Mouse (Mus musculus): ENCODE results near the gene Mthfsl. TPM values are rescaled to one million over a fixed set of nuclear protein-coding genes. Genes with fewer than 3 reads are reported as not detected.
"Not testable (repeated sequence)": the region's sequence is repeated elsewhere in the genome, so short reads cannot be mapped to it uniquely, and the experiment has no call there.

Mthfsl gene
- polyA plus RNA-seq, 1 experiment from 2014 or later = 22.9 TPM

DNA sequence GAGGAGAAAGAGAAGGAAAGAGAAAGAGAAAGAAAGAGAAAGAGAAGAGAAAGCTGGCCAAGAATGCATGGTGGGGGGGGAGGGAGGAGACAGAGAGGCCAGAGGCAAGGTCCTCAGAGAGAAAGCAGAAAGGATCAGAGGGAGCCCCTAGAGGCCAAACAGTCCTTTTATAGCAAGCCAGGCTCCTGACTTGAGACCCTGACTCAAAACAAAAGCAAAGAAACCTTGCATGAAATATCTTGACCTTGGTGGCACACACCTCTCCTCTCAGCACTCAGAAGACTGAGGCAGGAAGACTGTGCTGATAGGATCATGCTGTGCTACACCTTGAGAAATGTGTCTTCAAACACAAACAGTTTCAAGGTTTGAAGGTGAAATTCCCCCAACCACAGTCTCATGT, 1.5 kb upstream of the Mthfsl start:
- not testable (repeated sequence) for H3K27ac ChIP-seq (ENCODE audit: low read depth, low read length); H3K9me3 ChIP-seq (replicated peaks; ENCODE audit: control insufficient read depth, low read length)

DNA sequence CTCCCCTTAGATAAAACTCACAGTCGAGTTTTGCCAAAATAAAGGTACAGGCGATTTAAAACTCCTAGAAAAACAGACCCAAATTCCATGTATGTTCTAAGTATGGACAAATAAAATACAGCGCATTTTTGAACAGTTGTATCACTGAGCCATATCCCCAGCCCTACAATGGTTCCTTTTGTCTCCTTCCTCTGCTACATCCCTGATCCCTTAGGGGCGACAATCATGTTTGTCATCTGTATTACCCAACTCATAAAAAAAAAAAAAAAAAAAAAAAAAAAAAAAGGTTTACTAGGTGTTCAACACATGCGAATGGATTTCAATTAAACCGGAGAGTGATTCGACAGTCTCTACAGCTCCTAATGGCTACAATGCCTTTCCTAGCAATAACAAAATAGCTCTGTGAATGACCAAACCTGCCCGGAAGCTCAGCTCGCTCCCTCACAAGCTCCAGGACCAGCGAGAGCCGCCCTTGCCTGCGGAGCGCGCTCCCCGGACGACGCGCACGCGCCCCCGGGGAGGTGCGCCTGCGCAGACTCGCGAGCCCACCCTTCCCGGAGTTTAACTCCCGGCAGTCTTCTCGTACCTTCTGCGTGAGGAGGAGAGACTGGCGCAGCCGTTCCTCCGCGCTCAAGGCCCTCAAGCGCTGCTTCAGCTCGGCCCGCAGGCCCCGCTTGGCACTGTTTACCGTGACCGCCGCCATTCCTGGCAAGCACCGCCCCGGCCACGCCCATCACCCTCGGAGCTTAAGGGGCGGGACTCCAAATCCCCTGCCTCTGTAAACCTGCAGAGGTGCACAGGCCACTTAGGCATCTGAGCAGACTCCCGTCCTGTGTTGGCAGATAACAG, 799 bp downstream of the Mthfsl start:
- not testable (repeated sequence) for H3K27me3 ChIP-seq (ENCODE audit: control insufficient read depth, insufficient read depth, low read length); H3K36me3 ChIP-seq (ENCODE audit: control insufficient read depth, insufficient read depth, low read length); H3K9me3 ChIP-seq (replicated peaks; ENCODE audit: control insufficient read depth, low read length); H3K4me1 ChIP-seq (ENCODE audit: control insufficient read depth, insufficient read depth, low read length)
- Histone ChIP-seq H3K9ac (ENCODE audit: low read depth, low read length) (0 out of 2 replicates have a peak overlapping the region, but pooled peaks have one; percentile 16), H3K27ac (ENCODE audit: low read depth, low read length) (peak overlapping the region; percentile 50; the same call in 1 of the 2 replicates), H3K4me3 (ENCODE audit: low read depth, low read length) (peak overlapping the region; percentile 35), H3K4me2 (peak overlapping the region; percentile 55)
- peak; percentile 88 for ATAC-seq (replicated peaks; ENCODE audit: insufficient number of reproducible peaks, low FRiP score, low TSS enrichment)
- 12% methylated on average over 16 of the region's 46 CpGs for WGBS (ENCODE audit: insufficient replicate concordance)

More for the DNA sequence above, 1.5 kb upstream of the Mthfsl start:
- not testable (repeated sequence) for H3K4me3 ChIP-seq (ENCODE audit: low read depth, low read length); H3K27me3 ChIP-seq (ENCODE audit: control insufficient read depth, insufficient read depth, low read length); H3K4me2 ChIP-seq; ATAC-seq (replicated peaks; ENCODE audit: insufficient number of reproducible peaks, low FRiP score, low TSS enrichment); H3K9ac ChIP-seq (ENCODE audit: low read depth, low read length); H3K36me3 ChIP-seq (ENCODE audit: control insufficient read depth, insufficient read depth, low read length); H3K4me1 ChIP-seq (ENCODE audit: control insufficient read depth, insufficient read depth, low read length)

DNA sequence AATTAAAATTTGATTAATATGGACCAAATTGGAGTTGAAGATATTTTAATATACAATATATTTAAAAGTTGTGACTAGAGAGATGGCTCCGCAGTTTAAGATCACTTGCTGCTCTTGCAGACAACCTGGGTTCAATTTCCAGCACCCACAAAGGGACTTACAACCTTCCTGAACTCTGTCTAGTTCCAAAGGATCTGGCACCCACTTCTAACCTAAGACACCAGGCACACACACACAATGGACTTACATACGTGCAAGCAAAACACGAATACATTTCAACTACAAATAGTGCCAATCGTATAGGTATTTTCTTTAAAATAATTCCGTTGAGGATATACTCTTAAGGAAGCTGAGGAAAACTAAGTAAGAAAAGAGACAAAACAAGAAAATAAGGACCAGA, 1.5 kb downstream of the Mthfsl start:
- 78% methylated on average over 5 of the region's 5 CpGs for WGBS (ENCODE audit: insufficient replicate concordance)
- peak overlapping the region; percentile 55; the same call in 1 of the 2 replicates for H3K4me2 ChIP-seq
- H3K27ac ChIP-seq (ENCODE audit: low read depth, low read length); H3K36me3 ChIP-seq (ENCODE audit: control insufficient read depth, insufficient read depth, low read length); H3K4me1 ChIP-seq (ENCODE audit: control insufficient read depth, insufficient read depth, low read length); H3K4me3 ChIP-seq (ENCODE audit: low read depth, low read length); ATAC-seq (replicated peaks; ENCODE audit: insufficient number of reproducible peaks, low FRiP score, low TSS enrichment); H3K27me3 ChIP-seq (ENCODE audit: control insufficient read depth, insufficient read depth, low read length); H3K9me3 ChIP-seq (replicated peaks; ENCODE audit: control insufficient read depth, low read length); H3K9ac ChIP-seq (ENCODE audit: low read depth, low read length): not testable (repeated sequence)

DNA sequence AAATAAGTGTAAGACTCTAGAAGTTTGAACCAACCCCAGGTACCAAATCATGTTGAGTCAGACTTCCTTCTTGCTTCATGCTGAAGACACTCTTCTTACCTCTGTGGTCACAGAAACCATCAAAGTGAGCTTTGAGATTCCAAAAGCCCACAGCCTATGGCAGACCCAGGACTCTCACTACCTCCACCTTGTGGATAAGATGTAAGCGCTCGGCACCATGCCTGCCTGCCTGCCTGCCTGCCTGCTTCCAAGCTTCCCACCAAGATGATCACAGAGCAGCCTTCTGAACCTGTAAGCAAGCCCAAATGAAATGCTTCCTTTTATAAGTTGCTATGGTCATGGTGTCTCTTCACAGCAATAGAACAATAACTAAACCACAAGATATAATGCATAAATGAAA, 2.0 kb downstream of the Mthfsl start:
- not testable (repeated sequence) for H3K9ac ChIP-seq (ENCODE audit: low read depth, low read length); H3K4me1 ChIP-seq (ENCODE audit: control insufficient read depth, insufficient read depth, low read length); H3K27me3 ChIP-seq (ENCODE audit: control insufficient read depth, insufficient read depth, low read length); H3K4me2 ChIP-seq; H3K27ac ChIP-seq (ENCODE audit: low read depth, low read length); H3K36me3 ChIP-seq (ENCODE audit: control insufficient read depth, insufficient read depth, low read length); H3K9me3 ChIP-seq (replicated peaks; ENCODE audit: control insufficient read depth, low read length); H3K4me3 ChIP-seq (ENCODE audit: low read depth, low read length); ATAC-seq (replicated peaks; ENCODE audit: insufficient number of reproducible peaks, low FRiP score, low TSS enrichment)
- 31% methylated on average over 2 of the region's 2 CpGs for WGBS (ENCODE audit: insufficient replicate concordance)

DNA sequence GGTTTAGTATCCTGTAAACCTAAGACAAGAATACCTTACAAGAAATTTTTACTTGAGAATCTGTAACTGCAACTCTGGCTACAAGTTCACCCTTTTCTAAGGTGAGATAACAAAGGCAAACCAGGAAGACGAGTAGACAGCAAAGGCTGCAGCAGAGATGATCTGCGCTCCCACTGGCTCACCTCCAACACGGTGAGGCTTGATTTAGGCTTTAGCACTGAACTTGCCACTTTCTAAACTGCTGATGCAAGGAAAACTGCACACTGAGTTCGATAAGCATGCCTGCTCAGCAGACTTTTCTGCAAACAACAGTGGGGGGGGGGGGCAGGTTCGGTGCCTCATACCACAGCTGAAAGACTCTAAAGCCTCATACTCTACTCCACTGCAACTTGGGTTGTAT, 5.6 kb downstream of the Mthfsl start:
- not testable (repeated sequence) for H3K4me1 ChIP-seq (ENCODE audit: control insufficient read depth, insufficient read depth, low read length); H3K27me3 ChIP-seq (ENCODE audit: control insufficient read depth, insufficient read depth, low read length); H3K9me3 ChIP-seq (replicated peaks; ENCODE audit: control insufficient read depth, low read length); ATAC-seq (replicated peaks; ENCODE audit: insufficient number of reproducible peaks, low FRiP score, low TSS enrichment); H3K36me3 ChIP-seq (ENCODE audit: control insufficient read depth, insufficient read depth, low read length); H3K4me2 ChIP-seq; H3K27ac ChIP-seq (ENCODE audit: low read depth, low read length); H3K4me3 ChIP-seq (ENCODE audit: low read depth, low read length); H3K9ac ChIP-seq (ENCODE audit: low read depth, low read length)
- 71% methylated on average over 5 of the region's 5 CpGs for WGBS (ENCODE audit: insufficient replicate concordance)

DNA sequence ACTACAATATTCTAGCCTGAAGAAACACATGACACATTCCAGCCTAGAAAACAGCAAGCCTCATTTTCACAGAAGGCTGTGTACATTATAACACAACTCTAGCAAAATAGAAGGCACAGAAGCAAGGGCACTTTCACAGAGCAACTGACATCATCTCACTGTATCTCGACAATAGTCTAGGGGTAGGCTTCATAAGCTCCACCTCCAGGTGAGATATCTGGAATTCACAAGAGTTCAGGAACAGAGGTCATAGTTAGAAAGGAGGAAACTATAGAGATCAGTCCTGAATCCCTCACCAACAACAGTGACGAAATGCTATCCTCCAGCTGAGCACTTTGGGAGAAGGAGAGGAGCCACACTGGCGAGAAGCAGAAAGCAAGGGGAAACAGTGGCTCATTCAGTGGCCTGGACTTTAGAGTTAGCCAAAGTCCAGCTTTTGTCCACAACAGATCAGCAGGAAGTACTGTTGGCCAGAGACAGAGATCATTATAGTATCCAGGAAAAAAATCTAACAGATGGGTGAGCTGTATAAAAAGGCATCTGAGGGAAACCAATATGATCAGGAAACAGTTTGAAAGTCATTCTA, 7.8 kb downstream of the Mthfsl start:
- H3K4me3 ChIP-seq (ENCODE audit: low read depth, low read length); H3K9ac ChIP-seq (ENCODE audit: low read depth, low read length); ATAC-seq (replicated peaks; ENCODE audit: insufficient number of reproducible peaks, low FRiP score, low TSS enrichment); H3K9me3 ChIP-seq (replicated peaks; ENCODE audit: control insufficient read depth, low read length); H3K4me2 ChIP-seq; H3K36me3 ChIP-seq (ENCODE audit: control insufficient read depth, insufficient read depth, low read length); H3K27me3 ChIP-seq (ENCODE audit: control insufficient read depth, insufficient read depth, low read length); H3K27ac ChIP-seq (ENCODE audit: low read depth, low read length); H3K4me1 ChIP-seq (ENCODE audit: control insufficient read depth, insufficient read depth, low read length): not testable (repeated sequence)
- 67% methylated on average over 3 of the region's 3 CpGs for WGBS (ENCODE audit: insufficient replicate concordance)

DNA sequence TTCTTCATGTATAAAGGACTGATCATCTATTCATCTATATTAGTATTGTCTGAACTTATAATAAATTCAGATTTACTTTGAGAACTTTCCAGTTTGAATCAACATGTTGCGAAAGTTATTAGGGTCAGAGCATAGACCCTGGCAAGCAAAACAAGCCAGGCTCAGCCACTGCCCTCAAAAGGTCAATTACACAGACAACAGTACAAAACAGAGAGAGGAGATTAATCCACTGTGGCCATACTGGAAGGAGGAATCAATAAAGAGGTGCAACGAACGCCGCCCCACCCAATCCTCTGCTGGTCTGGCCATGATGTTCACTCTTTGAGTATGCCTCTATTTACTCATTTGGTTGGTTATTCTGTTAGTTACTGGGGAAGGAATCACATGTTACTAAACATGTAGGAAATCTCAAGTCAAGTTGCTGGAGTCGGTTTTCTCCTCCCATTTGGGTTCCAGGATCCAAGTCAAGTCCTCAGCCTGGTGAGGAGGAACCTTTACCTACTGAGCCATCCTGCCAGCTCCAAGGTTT, 9.1 kb downstream of the Mthfsl start:
- not testable (repeated sequence) for H3K4me1 ChIP-seq (ENCODE audit: control insufficient read depth, insufficient read depth, low read length); H3K27me3 ChIP-seq (ENCODE audit: control insufficient read depth, insufficient read depth, low read length); H3K9ac ChIP-seq (ENCODE audit: low read depth, low read length); H3K36me3 ChIP-seq (ENCODE audit: control insufficient read depth, insufficient read depth, low read length); H3K27ac ChIP-seq (ENCODE audit: low read depth, low read length); H3K9me3 ChIP-seq (replicated peaks; ENCODE audit: control insufficient read depth, low read length); ATAC-seq (replicated peaks; ENCODE audit: insufficient number of reproducible peaks, low FRiP score, low TSS enrichment); H3K4me3 ChIP-seq (ENCODE audit: low read depth, low read length); H3K4me2 ChIP-seq
- WGBS (ENCODE audit: insufficient replicate concordance) = 86% methylated on average over 4 of the region's 5 CpGs

DNA sequence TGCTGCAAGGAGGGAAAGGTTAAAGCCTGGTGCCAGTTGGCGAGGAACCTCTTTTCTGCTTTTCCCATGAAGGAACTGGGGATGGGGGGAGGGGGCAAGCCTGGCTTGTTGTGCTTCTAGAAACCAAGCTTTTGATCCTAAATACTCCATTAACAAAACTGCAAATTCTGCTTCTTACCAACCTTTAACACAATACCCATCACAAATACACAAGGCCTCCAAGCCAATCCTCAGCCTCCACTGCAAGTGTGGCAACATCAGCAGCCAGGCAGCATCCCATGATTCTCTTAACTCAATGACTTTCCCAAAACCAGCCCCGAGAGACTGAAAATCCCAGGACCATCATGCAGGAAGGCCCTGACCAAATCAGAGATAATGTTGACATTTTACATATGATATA, 9.7 kb downstream of the Mthfsl start:
- ATAC-seq (replicated peaks; ENCODE audit: insufficient number of reproducible peaks, low FRiP score, low TSS enrichment); H3K9ac ChIP-seq (ENCODE audit: low read depth, low read length); H3K4me3 ChIP-seq (ENCODE audit: low read depth, low read length); H3K36me3 ChIP-seq (ENCODE audit: control insufficient read depth, insufficient read depth, low read length); H3K27ac ChIP-seq (ENCODE audit: low read depth, low read length); H3K27me3 ChIP-seq (ENCODE audit: control insufficient read depth, insufficient read depth, low read length); H3K4me2 ChIP-seq; H3K4me1 ChIP-seq (ENCODE audit: control insufficient read depth, insufficient read depth, low read length); H3K9me3 ChIP-seq (replicated peaks; ENCODE audit: control insufficient read depth, low read length): not testable (repeated sequence)
- WGBS (ENCODE audit: insufficient replicate concordance) = 76% methylated on average over 2 of the region's 2 CpGs

DNA sequence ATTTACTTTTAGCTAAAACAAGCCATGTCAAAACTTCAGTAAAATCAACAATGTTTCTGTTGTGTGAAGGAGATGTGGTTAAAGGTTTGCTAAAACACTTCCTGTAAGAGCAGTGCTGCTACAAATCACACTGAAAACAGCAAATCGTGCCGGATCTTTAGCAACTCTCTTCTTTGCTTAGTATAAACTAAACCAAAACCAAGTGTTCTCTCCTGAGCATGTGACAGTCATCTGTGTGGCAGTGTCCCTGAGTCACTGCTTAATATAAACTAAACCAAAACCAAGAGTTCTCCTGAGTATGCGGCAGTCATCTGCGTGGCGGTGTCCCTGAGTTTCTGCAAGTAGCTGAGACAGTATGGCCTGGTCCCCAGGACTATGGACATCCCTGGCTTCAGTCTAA, 10.3 kb downstream of the Mthfsl start:
- not testable (repeated sequence) for H3K4me1 ChIP-seq (ENCODE audit: control insufficient read depth, insufficient read depth, low read length); H3K9ac ChIP-seq (ENCODE audit: low read depth, low read length); H3K27ac ChIP-seq (ENCODE audit: low read depth, low read length); H3K9me3 ChIP-seq (replicated peaks; ENCODE audit: control insufficient read depth, low read length); H3K27me3 ChIP-seq (ENCODE audit: control insufficient read depth, insufficient read depth, low read length); H3K36me3 ChIP-seq (ENCODE audit: control insufficient read depth, insufficient read depth, low read length); H3K4me2 ChIP-seq; ATAC-seq (replicated peaks; ENCODE audit: insufficient number of reproducible peaks, low FRiP score, low TSS enrichment); H3K4me3 ChIP-seq (ENCODE audit: low read depth, low read length)
- WGBS (ENCODE audit: insufficient replicate concordance) = 94% methylated on average over 5 of the region's 5 CpGs

All from heart, embryonic 11.5 days (tissue).